Mouse (Mus musculus) lung, postnatal 0 days (tissue): ENCODE data around the gene Mcpt4. TPM values are rescaled to one million over a fixed set of nuclear protein-coding genes. Genes with fewer than 3 reads are reported as not detected.
"Not testable (repeated sequence)": the region's sequence is repeated elsewhere in the genome, so short reads cannot be mapped to it uniquely, and the experiment has no call there.

Experiments
- ATAC-seq: fragments of 200-750 bp; cut with Nextera tagmentation; 2 replicates; pipeline ENCODE4 v1.8.0; 2017; ENCODE audit warnings: moderate library complexity
- DNase-seq: peaks from one replicate; pipeline ENCODE4 v3.0.0-alpha.2; 2016; ENCODE audit warnings: low spot score
- H3K27ac ChIP-seq: fragments of 300-500 bp; sonication (generic); 2 replicates; pipeline ENCODE4 v1.5.1; 2014; ENCODE audit warnings: antibody characterized with exemption, mild to moderate bottlenecking, low read length, mixed read lengths
- H3K27me3 ChIP-seq: fragments of 300-500 bp; sonication (generic); replicated peaks from 2 replicates; pipeline ENCODE4 v1.6.1; 2014; ENCODE audit warnings: low read length, mixed read lengths; ENCODE audit not compliant: insufficient read depth
- H3K36me3 ChIP-seq: fragments of 300-500 bp; sonication (generic); 2 replicates; pipeline ENCODE4 v1.6.1; 2014; ENCODE audit warnings: low read length, mixed read lengths; ENCODE audit not compliant: insufficient read depth
- H3K4me1 ChIP-seq: fragments of 300-500 bp; sonication (generic); 2 replicates; pipeline ENCODE4 v1.6.1; 2014; ENCODE audit warnings: antibody characterized with exemption, low read depth, low read length, mixed read lengths; ENCODE audit not compliant: insufficient read depth
- H3K4me2 ChIP-seq: fragments of 300-500 bp; sonication (generic); replicated peaks from 2 replicates; pipeline ENCODE4 v1.6.1; 2014; ENCODE audit warnings: low read depth, mild to moderate bottlenecking, low read length, moderate library complexity, mixed read lengths
- H3K4me3 ChIP-seq: fragments of 300-500 bp; sonication (generic); 2 replicates; pipeline ENCODE4 v1.5.1; 2014; ENCODE audit warnings: low read depth, low read length
- H3K9ac ChIP-seq: fragments of 300-500 bp; sonication (generic); replicated peaks from 2 replicates; pipeline ENCODE4 v1.6.1; 2014; ENCODE audit warnings: low read depth, mild to moderate bottlenecking
- H3K9me3 ChIP-seq: fragments of 300-500 bp; sonication (generic); 2 replicates; pipeline ENCODE4 v1.6.1; 2016; ENCODE audit warnings: low read length, mixed read lengths
- CTCF ChIP-seq: IDR thresholded peaks from 2 replicates; pipeline ENCODE4 v1.5.1; 2016; ENCODE audit warnings: antibody characterized with exemption, mild to moderate bottlenecking
- EP300 ChIP-seq: IDR thresholded peaks from 2 replicates; pipeline ENCODE4 v1.6.1; 2016; ENCODE audit warnings: antibody characterized with exemption, mild to moderate bottlenecking, control low read depth
- WGBS: fragments of 180-500 bp; shearing (Covaris S2); extraction: QIAGEN DNeasy Blood & Tissue Kit; methylation state at CpG from one replicate; pipeline ENCODE4 v1.1.7; 2014; 5-methylcytosine and 5-hydroxymethylcytosine counted together
- polyA plus RNA-seq: library from polyadenylated mRNA; unstranded; fragments of >200 nt; fragmentation: Nextera tagmentation; extraction: Ambion mirVana; gene quantifications from 2 replicates; pipeline ENCODE4 v1.2.1, GENCODE M21; 2015

Mcpt4 gene
- 0.54 and 1.5 TPM in 2 replicates for polyA plus RNA-seq

DNA sequence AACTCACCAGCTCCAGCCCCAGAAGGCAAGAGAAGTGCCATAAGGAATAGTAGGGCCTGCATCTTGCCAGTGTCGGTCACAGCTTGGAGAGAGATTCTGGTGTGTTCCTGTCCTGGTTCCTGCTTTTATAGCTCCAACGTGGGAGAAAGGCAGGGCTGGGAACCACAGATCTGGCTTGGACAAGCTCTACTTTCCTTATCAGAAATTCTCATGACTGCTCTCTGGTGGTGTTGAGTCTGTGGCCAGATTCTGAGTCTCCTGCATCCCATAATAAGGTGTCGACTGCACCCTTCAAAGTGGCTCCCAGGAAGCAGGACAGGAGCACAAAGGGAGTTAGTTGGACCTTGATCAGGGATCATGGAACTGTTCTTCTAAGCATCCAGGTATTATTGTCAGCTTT lies at the start of gene Mcpt4:
Gene Mcpt4 (minus strand): TSS at position 101 of the 400 bp plus-strand sequence.
- 58% methylated on average over 3 of the region's 3 CpGs for WGBS
- not testable (repeated sequence) for H3K36me3 ChIP-seq, H3K4me2 ChIP-seq, H3K9ac ChIP-seq, H3K27me3 ChIP-seq, H3K27ac ChIP-seq, DNase-seq, H3K4me1 ChIP-seq, H3K4me3 ChIP-seq, ATAC-seq, H3K9me3 ChIP-seq

DNA sequence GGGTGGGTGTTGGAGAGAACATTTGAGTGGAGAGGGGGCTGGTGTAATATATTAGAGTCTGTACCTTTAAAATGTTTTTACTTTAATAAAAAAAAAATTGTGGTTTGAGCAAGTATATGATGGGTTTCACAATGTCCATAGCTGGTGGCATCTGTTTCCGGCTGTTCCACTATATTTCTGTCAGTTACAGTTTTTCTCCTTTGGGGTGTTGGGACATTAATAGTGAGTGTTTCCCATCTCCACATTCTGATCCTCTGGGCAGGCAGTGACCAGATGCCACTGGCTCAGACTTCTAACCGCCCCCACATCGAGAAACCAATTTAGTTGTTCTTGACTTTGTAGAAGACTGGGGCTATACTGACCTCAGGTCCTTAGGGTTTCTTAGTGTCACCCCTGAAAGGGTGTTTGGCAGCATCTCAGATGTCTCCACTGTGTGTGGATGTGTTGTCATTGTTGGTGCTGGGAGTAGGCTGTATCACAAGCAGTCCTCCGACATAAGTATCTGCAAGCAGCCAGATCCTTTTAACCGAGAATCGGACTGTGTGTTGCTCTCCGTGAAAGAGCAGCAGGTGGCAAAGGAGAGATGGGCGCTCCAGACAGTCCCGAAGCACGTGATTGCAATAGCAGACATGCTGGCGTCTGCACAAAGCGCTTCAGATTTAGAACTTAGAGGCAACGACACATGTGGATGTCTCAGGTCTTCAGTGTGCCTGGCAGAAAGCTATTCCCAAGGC lies 43.5 kb upstream of the Mcpt4 start:
- Histone ChIP-seq H3K4me3 (no peak overlapping the region), H3K9ac (no peak overlapping the region), H3K36me3 (no peaks in the 10 kb centered on the region), H3K4me1 (no peaks in the 10 kb centered on the region), H3K4me2 (no peak overlapping the region), H3K27ac (no peak overlapping the region), H3K9me3 (no peaks in the 10 kb centered on the region), H3K27me3 (no peaks in the 10 kb centered on the region)
- TF ChIP-seq EP300, result no peak
- no peak for TF ChIP-seq CTCF
- peak; percentile 24 for DNase-seq
- 72% methylated on average over 13 of the region's 13 CpGs for WGBS
- peak; percentile 17; the same call in 1 of the 2 replicates for ATAC-seq

DNA sequence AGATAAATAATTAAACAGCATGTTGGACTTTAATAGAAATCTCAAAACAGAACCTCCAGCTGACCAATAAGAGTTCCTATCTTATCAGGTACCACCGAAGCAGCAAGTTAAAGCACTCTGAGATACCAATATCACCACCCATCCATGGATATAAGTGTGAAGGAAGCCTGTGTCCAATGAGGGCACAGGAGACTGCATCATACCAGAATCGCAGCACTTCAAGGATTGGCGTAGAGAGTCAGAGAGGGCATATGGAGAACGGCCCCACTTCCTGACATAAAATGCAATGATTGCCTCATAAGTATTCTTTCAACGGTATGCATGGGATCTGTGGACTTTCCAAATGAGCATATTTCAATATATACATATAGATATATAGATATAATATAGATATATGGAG lies 42.9 kb upstream of the Mcpt4 start:
- Histone ChIP-seq H3K27me3 (no peaks in the 10 kb centered on the region), H3K9me3 (no peaks in the 10 kb centered on the region), H3K4me3 (no peak overlapping the region), H3K36me3 (no peaks in the 10 kb centered on the region), H3K4me1 (no peaks in the 10 kb centered on the region), H3K9ac (no peak overlapping the region), H3K27ac (no peak overlapping the region), H3K4me2 (no peak overlapping the region)
- DNase-seq (no peak), ATAC-seq (no peak)
- TF ChIP-seq CTCF (no peak), EP300 (no peak)
- WGBS, result 68% methylated on average over 5 of the region's 5 CpGs

DNA sequence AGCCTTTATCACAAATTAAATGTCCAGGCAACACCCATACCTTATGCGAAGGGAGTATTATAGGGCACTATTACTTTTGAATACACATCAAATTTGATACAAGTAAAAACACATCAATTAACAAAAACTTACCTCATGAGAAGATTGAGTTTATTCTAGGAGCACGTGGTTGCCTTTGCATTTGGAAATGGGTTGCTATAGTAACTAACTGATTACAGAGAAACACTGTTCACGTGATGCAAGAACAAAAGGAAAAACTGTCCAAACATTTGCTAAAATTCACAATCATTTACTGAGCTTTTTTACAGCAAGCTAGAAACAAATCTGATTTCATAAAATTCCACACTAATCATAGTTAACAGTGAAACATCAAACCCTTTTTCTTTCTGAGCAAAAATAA lies 41.3 kb upstream of the Mcpt4 start:
- Histone ChIP-seq H3K9ac (no peak overlapping the region), H3K27me3 (no peaks in the 10 kb centered on the region), H3K27ac (no peak overlapping the region), H3K4me3 (no peak overlapping the region), H3K36me3 (no peaks in the 10 kb centered on the region), H3K9me3 (no peaks in the 10 kb centered on the region), H3K4me2 (no peak overlapping the region), H3K4me1 (no peaks in the 10 kb centered on the region)
- no peak for DNase-seq
- no peak for TF ChIP-seq EP300
- no peak for TF ChIP-seq CTCF
- WGBS, result 55% methylated on average over 3 of the region's 3 CpGs
- ATAC-seq, result no peak

DNA sequence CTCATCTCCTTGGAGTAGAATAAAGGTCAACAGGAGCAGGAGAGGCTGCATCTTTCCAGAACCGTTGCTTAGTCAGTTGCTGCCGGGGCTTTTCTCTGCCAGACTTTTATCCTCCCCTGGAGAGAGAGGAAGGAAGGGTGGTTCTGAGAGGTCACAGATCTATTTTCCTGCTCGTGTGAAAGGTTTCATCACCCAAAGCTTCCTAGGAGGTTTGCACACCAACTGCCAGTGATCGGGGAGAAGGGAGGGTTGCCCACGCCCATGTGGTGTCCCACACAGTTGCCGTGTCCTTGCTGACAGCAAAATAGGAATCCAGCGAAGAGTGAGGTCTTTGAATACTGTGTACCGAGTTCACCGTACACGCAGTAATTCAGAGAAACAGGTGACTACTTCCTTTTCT lies 40.3 kb upstream of the Mcpt4 start, which contains the start of gene Ctsg:
Gene Ctsg (minus strand): TSS at position 189 of the 400 bp plus-strand sequence.
- ATAC-seq (no peak), DNase-seq (no peak)
- Histone ChIP-seq H3K9me3 (no peaks in the 10 kb centered on the region), H3K27me3 (no peaks in the 10 kb centered on the region), H3K36me3 (no peaks in the 10 kb centered on the region), H3K4me2 (no peak within 1 kb of the TSS), H3K9ac (no peak within 1 kb of the TSS), H3K4me3 (no peak within 1 kb of the TSS), H3K27ac (no peak within 1 kb of the TSS), H3K4me1 (no peaks in the 10 kb centered on the region)
- no peak for TF ChIP-seq EP300
- no peak for TF ChIP-seq CTCF
- WGBS, result 63% methylated on average over 10 of the region's 10 CpGs

DNA sequence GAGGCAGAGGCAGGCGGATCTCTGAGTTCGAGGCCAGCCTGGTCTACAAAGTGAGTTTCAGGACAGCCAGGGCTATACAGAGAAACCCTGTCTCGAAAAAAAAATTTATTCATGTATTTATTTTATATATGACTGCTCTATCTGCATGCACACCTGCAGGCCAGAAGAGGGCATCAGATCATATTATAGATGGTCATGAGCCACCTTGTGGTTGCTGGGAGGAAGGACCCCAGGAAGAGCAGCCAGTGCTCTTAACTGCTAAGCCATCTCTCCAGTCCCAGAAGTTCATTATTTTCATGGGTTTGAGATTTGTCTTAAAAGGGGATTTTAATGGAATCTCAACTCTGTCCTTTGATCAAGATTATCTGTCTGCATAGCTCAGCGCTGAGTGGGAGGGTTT lies 36.8 kb upstream of the Mcpt4 start:
- Histone ChIP-seq H3K4me3 (no peak overlapping the region), H3K9me3 (no peaks in the 10 kb centered on the region), H3K9ac (no peak overlapping the region), H3K36me3 (no peaks in the 10 kb centered on the region), H3K27ac (no peak overlapping the region), H3K27me3 (no peaks in the 10 kb centered on the region), H3K4me2 (no peak overlapping the region), H3K4me1 (no peaks in the 10 kb centered on the region)
- 79% methylated on average over 4 of the region's 4 CpGs for WGBS
- TF ChIP-seq CTCF, result peak; percentile 69
- TF ChIP-seq EP300, result no peak
- peak; percentile 35 for DNase-seq
- ATAC-seq, result no peak

DNA sequence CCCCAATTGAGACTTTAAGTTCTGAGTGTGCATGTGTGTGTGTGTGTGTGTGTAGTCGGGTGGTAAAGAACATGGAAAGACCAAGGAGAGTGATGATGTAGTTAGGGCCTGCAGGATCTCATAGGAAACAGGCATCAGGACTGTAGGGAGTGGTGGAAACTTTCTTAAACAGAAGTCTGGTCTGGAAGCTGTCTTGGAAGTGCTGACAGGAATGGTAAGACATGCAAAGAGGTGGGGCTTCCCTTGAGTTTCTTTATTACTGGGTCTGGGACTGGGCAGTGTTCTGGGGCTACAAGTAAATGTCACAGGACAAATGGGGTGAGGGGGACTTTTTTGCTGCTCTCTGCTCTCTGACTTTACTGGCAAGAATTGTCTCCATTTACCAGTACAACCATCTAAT lies 35.5 kb upstream of the Mcpt4 start:
- DNase-seq (no peak), ATAC-seq (no peak)
- Histone ChIP-seq H3K9me3 (no peaks in the 10 kb centered on the region), H3K4me1 (no peaks in the 10 kb centered on the region), H3K36me3 (no peaks in the 10 kb centered on the region), H3K9ac (no peak overlapping the region), H3K27me3 (no peaks in the 10 kb centered on the region), H3K4me2 (no peak overlapping the region), H3K4me3 (no peak overlapping the region), H3K27ac (no peak overlapping the region)
- 62% methylated on average over 1 of the region's 1 CpGs for WGBS
- TF ChIP-seq CTCF, result no peak
- TF ChIP-seq EP300, result no peak
